Mouse (Mus musculus): ENCODE results near the gene Hist1h2ae. TPM values are rescaled to one million over a fixed set of nuclear protein-coding genes. Genes with fewer than 3 reads are reported as not detected.
"Not testable (repeated sequence)": the region's sequence is repeated elsewhere in the genome, so short reads cannot be mapped to it uniquely, and the experiment has no call there.

Hist1h2ae gene
- polyA plus RNA-seq, 1 experiment: 0.56 TPM

- DNase-seq (ENCODE audit: extremely low spot score in 1 of 2, low spot score in 1 of 2): not testable (repeated sequence)
Observed at GRCm38 (mm10) chr13:23570261-23571021, 579 bp downstream of the Hist1h2ae start.

GRCm38 (mm10) chr13:23564482-23564881 lies 6.5 kb downstream of the Hist1h2ae start:
- no peak for DNase-seq (ENCODE audit: extremely low spot score in 1 of 2, low spot score in 1 of 2)

GRCm38 (mm10) chr13:23562699-23563462 lies 8.1 kb downstream of the Hist1h2ae start:
- DNase-seq (ENCODE audit: extremely low spot score in 1 of 2, low spot score in 1 of 2): peak in 1 of 2 experiments; percentile 74

- peak; percentile 94 to 98 for DNase-seq (ENCODE audit: extremely low spot score in 1 of 2, low spot score in 1 of 2)
Observed at GRCm38 (mm10) chr13:23561883-23562659, 8.9 kb downstream of the Hist1h2ae start, which contains the start of gene Hist1h3e. Hist1h3e (minus strand) TSS chr13:23562369.

GRCm38 (mm10) chr13:23561531-23561882 lies 9.5 kb downstream of the Hist1h2ae start:
- DNase-seq (ENCODE audit: extremely low spot score in 1 of 2, low spot score in 1 of 2): not testable (repeated sequence)

GRCm38 (mm10) chr13:23560699-23561098 lies 10.3 kb downstream of the Hist1h2ae start:
- not testable (repeated sequence) for DNase-seq (ENCODE audit: extremely low spot score in 1 of 2, low spot score in 1 of 2)

- no peak for DNase-seq (ENCODE audit: extremely low spot score in 1 of 2, low spot score in 1 of 2)
Observed at GRCm38 (mm10) chr13:23556906-23557305, 14.1 kb downstream of the Hist1h2ae start.

- peak; percentile 82 to 90 for DNase-seq (ENCODE audit: extremely low spot score in 1 of 2, low spot score in 1 of 2)
Observed at GRCm38 (mm10) chr13:23555839-23556416, 15.1 kb downstream of the Hist1h2ae start.

GRCm38 (mm10) chr13:23554925-23555838 lies 15.8 kb downstream of the Hist1h2ae start:
- peak; percentile 69 to 88 for DNase-seq (ENCODE audit: extremely low spot score in 1 of 2, low spot score in 1 of 2)

GRCm38 (mm10) chr13:23554393-23554792 lies 16.6 kb downstream of the Hist1h2ae start:
- DNase-seq (ENCODE audit: extremely low spot score in 1 of 2, low spot score in 1 of 2): no peak

GRCm38 (mm10) chr13:23552962-23553361 lies 18.1 kb downstream of the Hist1h2ae start, which contains the start of gene Hist1h1d:
Hist1h1d (plus strand) TSS chr13:23553262.
- no peak for DNase-seq (ENCODE audit: extremely low spot score in 1 of 2, low spot score in 1 of 2)

GRCm38 (mm10) chr13:23551931-23552914 lies 18.8 kb downstream of the Hist1h2ae start:
- no peak for DNase-seq (ENCODE audit: extremely low spot score in 1 of 2, low spot score in 1 of 2)

GRCm38 (mm10) chr13:23551146-23551834 lies 19.7 kb downstream of the Hist1h2ae start, which contains the start of gene Hist1h4f:
Hist1h4f (minus strand) TSS chr13:23551648.
- peak; percentile 93 to 96 for DNase-seq (ENCODE audit: extremely low spot score in 1 of 2, low spot score in 1 of 2)

GRCm38 (mm10) chr13:23550761-23551145 lies 20.3 kb downstream of the Hist1h2ae start:
- DNase-seq (ENCODE audit: extremely low spot score in 1 of 2, low spot score in 1 of 2): no peak

GRCm38 (mm10) chr13:23546694-23547093 lies 24.3 kb downstream of the Hist1h2ae start:
- no peak for DNase-seq (ENCODE audit: extremely low spot score in 1 of 2, low spot score in 1 of 2)

- DNase-seq (ENCODE audit: extremely low spot score in 1 of 2, low spot score in 1 of 2): not testable (repeated sequence)
Observed at GRCm38 (mm10) chr13:23544787-23545120, 26.3 kb downstream of the Hist1h2ae start.

- DNase-seq (ENCODE audit: extremely low spot score in 1 of 2, low spot score in 1 of 2): peak; percentile 81 to 96
Observed at GRCm38 (mm10) chr13:23543965-23544786, 26.8 kb downstream of the Hist1h2ae start, which contains the start of gene Hist1h3f. Hist1h3f (plus strand) TSS chr13:23544052.

Measured in frontal cortex, adult 2 months (tissue).